Mouse (Mus musculus) megakaryocyte, embryonic 14.5 days (primary cell): ENCODE measurements around the gene Iqca.

ENCODE experiments used
- FLI1 ChIP-seq: IDR thresholded peaks from 2 replicates; pipeline ENCODE4 v1.6.1; 2012; ENCODE audit warnings: low read length, inconsistent platforms, mixed read lengths
- GATA1 ChIP-seq: IDR thresholded peaks from 3 replicates; pipeline ENCODE4 v1.6.1; 2012; ENCODE audit warnings: mixed read lengths, low read length, inconsistent platforms, borderline replicate concordance

GRCm38 (mm10) chr1:90156589-90156988 is 3.4 kb upstream of the Iqca start:
- TF ChIP-seq FLI1 (no peak), GATA1 (no peak)
